Mouse (Mus musculus) frontal cortex, postnatal 14 days (tissue): Measurements from ENCODE around the gene Ogdhl.
A peak's percentile ranks its signal among the peaks of the same experiment; 100 is the strongest.
"Not testable (repeated sequence)": the region's sequence is repeated elsewhere in the genome, so short reads cannot be mapped to it uniquely, and the experiment has no call there.

Experiments used
- DNase-seq, 2 experiments: peaks; one replicate each; pipeline ENCODE4 v3.0.0; 2022; ENCODE audit warnings: low spot score in 2 of 2

Ogdhl gene

GRCm38 (mm10) chr14:32321732-32322685, at the start of gene Ogdhl:
Ogdhl (plus strand) TSS chr14:32322019.
- DNase-seq = peak; percentile 61 to 75

- DNase-seq = peak in 1 of 2 experiments; percentile 45
Measured at GRCm38 (mm10) chr14:32301622-32302021, 20.2 kb upstream of the Ogdhl start.

- no peak for DNase-seq
Measured at GRCm38 (mm10) chr14:32302423-32302822, 19.4 kb upstream of the Ogdhl start.

GRCm38 (mm10) chr14:32304921-32305320, 16.9 kb upstream of the Ogdhl start:
- DNase-seq = no peak

- peak; percentile 31 to 57 for DNase-seq
Measured at GRCm38 (mm10) chr14:32309876-32310275, 11.9 kb upstream of the Ogdhl start.

- DNase-seq = no peak
Measured at GRCm38 (mm10) chr14:32311381-32312035, 10.3 kb upstream of the Ogdhl start.

- no peak for DNase-seq
Measured at GRCm38 (mm10) chr14:32317822-32318221, 4.0 kb upstream of the Ogdhl start.

GRCm38 (mm10) chr14:32323221-32323620, 1.4 kb downstream of the Ogdhl start:
- no peak for DNase-seq

GRCm38 (mm10) chr14:32327366-32327765, 5.5 kb downstream of the Ogdhl start:
- no peak for DNase-seq

- no peak for DNase-seq
Measured at GRCm38 (mm10) chr14:32332515-32333445, 11.0 kb downstream of the Ogdhl start.

GRCm38 (mm10) chr14:32336021-32336420, 14.2 kb downstream of the Ogdhl start:
- no peak for DNase-seq

GRCm38 (mm10) chr14:32336547-32336946, 14.7 kb downstream of the Ogdhl start:
- no peak for DNase-seq

GRCm38 (mm10) chr14:32341823-32342222, 20.0 kb downstream of the Ogdhl start:
- DNase-seq = no peak

- no peak for DNase-seq
Measured at GRCm38 (mm10) chr14:32344176-32344575, 22.4 kb downstream of the Ogdhl start.

GRCm38 (mm10) chr14:32344694-32345093, 22.9 kb downstream of the Ogdhl start:
- no peak for DNase-seq

GRCm38 (mm10) chr14:32347307-32347706, 25.5 kb downstream of the Ogdhl start:
- no peak for DNase-seq

GRCm38 (mm10) chr14:32351181-32351920, 29.5 kb downstream of the Ogdhl start:
- not testable (repeated sequence) for DNase-seq

- DNase-seq = no peak
Measured at GRCm38 (mm10) chr14:32364359-32364758, 42.5 kb downstream of the Ogdhl start.

GRCm38 (mm10) chr14:32369756-32370155, 47.9 kb downstream of the Ogdhl start:
- no peak for DNase-seq

GRCm38 (mm10) chr14:32372510-32372909, 50.7 kb downstream of the Ogdhl start:
- no peak for DNase-seq
